Mouse (Mus musculus): Measurements from ENCODE around the gene Gtpbp6. TPM values are rescaled to one million over a fixed set of nuclear protein-coding genes. Genes with fewer than 3 reads are reported as not detected.
"Not testable (repeated sequence)": the region's sequence is repeated elsewhere in the genome, so short reads cannot be mapped to it uniquely, and the experiment has no call there.

Gene Gtpbp6
- total RNA-seq, 4 experiments from 2014 or later = 23.8 to 31.2 (median 29.1) TPM

GRCm38 (mm10) chr5:110100921-110101631 is 6.9 kb downstream of the Gtpbp6 start:
- no peak for DNase-seq (ENCODE audit: low spot score)

GRCm38 (mm10) chr5:110099656-110100580 is 8.1 kb downstream of the Gtpbp6 start, which contains the start of gene Plcxd1:
Gene Plcxd1 (plus strand): TSS chr5:110099969.
- DNase-seq (ENCODE audit: low spot score) = no peak

- no peak for DNase-seq (ENCODE audit: low spot score)
These were observed 9.0 kb downstream of the Gtpbp6 start for GRCm38 (mm10) chr5:110098991-110099477.

GRCm38 (mm10) chr5:110094847-110095213 is 13.2 kb downstream of the Gtpbp6 start:
- DNase-seq (ENCODE audit: low spot score) = no peak

- peak; percentile 90 for DNase-seq (ENCODE audit: low spot score)
These were observed 13.8 kb downstream of the Gtpbp6 start, which contains the start of gene Gm35315 for GRCm38 (mm10) chr5:110094030-110094846. Gene Gm35315 (minus strand): TSS chr5:110094420.

GRCm38 (mm10) chr5:110091546-110091945 is 16.5 kb downstream of the Gtpbp6 start:
- DNase-seq (ENCODE audit: low spot score) = no peak

GRCm38 (mm10) chr5:110086161-110086866 is 21.7 kb downstream of the Gtpbp6 start:
- no peak for DNase-seq (ENCODE audit: low spot score)

- no peak for DNase-seq (ENCODE audit: low spot score)
These were observed 25.0 kb downstream of the Gtpbp6 start for GRCm38 (mm10) chr5:110082961-110083360.

GRCm38 (mm10) chr5:110072413-110072812 is 35.6 kb downstream of the Gtpbp6 start, which contains the start of gene Gm17655:
Gene Gm17655 (minus strand): TSS chr5:110072513.
- not testable (repeated sequence) for DNase-seq (ENCODE audit: low spot score)

GRCm38 (mm10) chr5:110057637-110058408 is 50.2 kb downstream of the Gtpbp6 start:
- DNase-seq (ENCODE audit: low spot score) = peak; percentile 92

Other genes starting within 250 kb of the Gtpbp6 start
- 1 to 10 TPM; 2.8 to 7.3 (median 3.6) TPM for gene Gm15446, start 184.8 kb downstream of the Gtpbp6 start, total RNA-seq (2022)
- 1 to 10 TPM; 5.6 to 9.5 (median 7.4) TPM for gene Zfp932, start 111.7 kb downstream of the Gtpbp6 start, total RNA-seq (2022)
- gene Gm17655, start 35.7 kb downstream of the Gtpbp6 start, total RNA-seq (2022) = 1 to 10 TPM; 1.7 to 6.7 (median 3.6) TPM
- not detected for gene Gm35315, start 13.8 kb downstream of the Gtpbp6 start, total RNA-seq (2022)
- gene Plcxd1, start 8.2 kb downstream of the Gtpbp6 start, total RNA-seq (2022) = under 1 TPM in 1 of 4 experiments, not detected in 3; 0.09 TPM
- 1 to 10 TPM; 2.8 to 3.7 (median 3.3) TPM for gene Zfp605, start 1.9 kb upstream of the Gtpbp6 start, total RNA-seq (2022)
- 10 to 100 TPM; 11.4 to 13.4 (median 11.9) TPM for gene Chfr, start 27.6 kb upstream of the Gtpbp6 start, total RNA-seq (2022)
- 10 to 100 TPM; 51.0 to 56.3 (median 55.1) TPM for gene Golga3, start 68.5 kb upstream of the Gtpbp6 start, total RNA-seq (2022)
- 10 to 100 TPM; 25.2 to 33.7 (median 30.0) TPM for gene Ankle2, start 122.8 kb upstream of the Gtpbp6 start, total RNA-seq (2022)
- gene Pgam5, start 161.7 kb upstream of the Gtpbp6 start, total RNA-seq (2022) = 10 to 100 TPM; 32.3 to 37.4 (median 35.5) TPM
- gene Pxmp2, start 178.0 kb upstream of the Gtpbp6 start, total RNA-seq (2022) = 100 to 1,000 TPM; 115 to 141 (median 124) TPM
- 1 to 10 TPM; 1.1 to 3.5 (median 2.5) TPM for gene Pole, start 178.1 kb upstream of the Gtpbp6 start, total RNA-seq (2022)
- gene P2rx2, start 235.0 kb upstream of the Gtpbp6 start, total RNA-seq (2022) = not detected
- gene Lrcol1, start 236.5 kb upstream of the Gtpbp6 start, total RNA-seq (2022) = not detected